ENCODE assay signal across 8 mouse cellular contexts in the genomic region with DNA sequence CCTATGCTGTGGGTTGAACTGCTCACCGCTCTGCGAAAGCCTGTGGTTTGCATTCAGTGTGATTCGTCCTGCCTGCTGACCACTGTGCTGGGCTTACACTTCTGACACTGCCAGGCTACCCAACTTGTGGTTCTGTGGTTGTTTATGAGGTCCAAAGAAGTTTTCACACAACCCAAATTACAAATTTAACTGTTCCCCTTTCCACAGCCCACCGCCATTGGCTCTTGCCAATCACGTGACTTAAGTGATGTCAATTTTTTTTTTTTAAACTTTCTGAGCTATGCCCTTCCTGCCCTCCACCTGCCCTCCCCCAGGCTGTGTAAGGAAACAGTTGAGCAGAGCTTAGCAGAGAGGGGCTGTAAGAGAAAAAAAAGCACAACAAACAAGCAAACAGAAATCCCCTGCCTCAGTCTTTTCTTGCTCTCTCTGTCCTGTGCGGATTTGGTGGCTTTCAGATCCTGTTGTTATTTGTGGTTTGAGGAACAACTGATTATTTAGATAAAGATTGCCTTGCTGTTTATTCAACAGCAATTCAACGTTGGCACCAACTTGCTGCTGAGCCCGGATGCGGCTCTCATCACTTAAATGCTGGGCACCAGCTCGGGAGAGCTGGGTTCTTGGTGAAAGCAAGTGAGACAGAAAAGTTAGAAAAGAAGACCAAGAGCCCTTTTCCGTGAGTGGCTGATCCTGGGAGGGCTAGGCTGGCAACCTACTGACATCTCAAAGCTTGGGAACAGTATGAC. TPM values are rescaled to one million over a fixed set of nuclear protein-coding genes. Genes with fewer than 3 reads are reported as not detected.
DNase-seq lines count a peak whose midpoint lies in the region; ATAC-seq and TF ChIP-seq lines count a peak whose summit lies in the region.

TSS of gene Runx1 (minus strand) at position 242 of the 743 bp plus-strand sequence.

- H3K36me3 ChIP-seq in liver, embryonic 11.5 days (ENCODE audit: control insufficient read depth, insufficient read depth, low read length), result no peaks in the 10 kb centered on the region
- H3K36me3 ChIP-seq in forebrain, postnatal 0 days (ENCODE audit: insufficient read depth), result no peaks in the 10 kb centered on the region

- H3K4me1 ChIP-seq in bone marrow macrophage, adult 2 months (ENCODE audit: control insufficient read depth, insufficient read depth, low read length), result peaks cover 40% of the 10 kb centered on the region
- H3K4me1 ChIP-seq in liver, embryonic 11.5 days (replicated peaks; ENCODE audit: control insufficient read depth, insufficient read depth, low read length), result peaks cover 29% of the 10 kb centered on the region
- no peaks in the 10 kb centered on the region for H3K4me1 ChIP-seq in forebrain, postnatal 0 days (ENCODE audit: insufficient read depth)

- peak within 1 kb of the TSS; percentile 83 for H3K4me3 ChIP-seq in bone marrow macrophage, adult 2 months (ENCODE audit: insufficient read depth, low read length)
- H3K4me3 ChIP-seq in liver, embryonic 11.5 days (ENCODE audit: low read depth, low read length), result peak within 1 kb of the TSS; percentile 68
- H3K4me3 ChIP-seq in forebrain, postnatal 0 days (ENCODE audit: low read depth, low read length), result no peak within 1 kb of the TSS

- TF ChIP-seq CTCF in bone marrow macrophage, adult 2 months (IDR thresholded peaks at IDR 0.05; ENCODE audit: low read depth, low read length), result no peak
- no peak for TF ChIP-seq CTCF in forebrain, postnatal 0 days (IDR thresholded peaks at IDR 0.05; ENCODE audit: low read depth)

- no peaks in the 10 kb centered on the region for H3K9me3 ChIP-seq in liver, embryonic 11.5 days (ENCODE audit: control insufficient read depth, low read length)
- no peaks in the 10 kb centered on the region for H3K9me3 ChIP-seq in forebrain, postnatal 0 days (ENCODE audit: low read length)

- intact Hi-C loops in gastrocnemius, postnatal 36 days (cut with DNase I), result loop anchor here (10.0 kb wide), 2 partner anchors 309 to 629 kb away; no protein-coding TSS in a partner anchor

- ATAC-seq in liver, embryonic 11.5 days (replicated peaks; ENCODE audit: low FRiP score), result peak; percentile 44
- no peak for ATAC-seq in forebrain, postnatal 0 days

- peak within 1 kb of the TSS; percentile 67 for H3K9ac ChIP-seq in liver, embryonic 11.5 days (ENCODE audit: low read depth, low read length)
- H3K9ac ChIP-seq in forebrain, postnatal 0 days, result no peak within 1 kb of the TSS

- peak within 1 kb of the TSS; percentile 90 for H3K27ac ChIP-seq in bone marrow macrophage, adult 2 months (ENCODE audit: insufficient read depth, low read depth, low read length)
- H3K27ac ChIP-seq in liver, embryonic 11.5 days (ENCODE audit: low read depth, low read length), result peak within 1 kb of the TSS; percentile 70
- H3K27ac ChIP-seq in forebrain, postnatal 0 days (ENCODE audit: low read depth, low read length), result no peak within 1 kb of the TSS

- whole genome bisulfite sequencing in liver, embryonic 11.5 days, result 44% methylated on average over 11 of the region's 11 CpGs
- WGBS in forebrain, postnatal 0 days, result 84% methylated on average over 11 of the region's 11 CpGs

- H3K27me3 ChIP-seq in liver, embryonic 11.5 days (replicated peaks; ENCODE audit: control insufficient read depth, insufficient read depth, low read length), result no peaks in the 10 kb centered on the region
- H3K27me3 ChIP-seq in forebrain, postnatal 0 days (ENCODE audit: insufficient read depth, low read length), result no peaks in the 10 kb centered on the region; the same call in 1 of the 2 replicates

- H3K4me2 ChIP-seq in liver, embryonic 11.5 days, result peak within 1 kb of the TSS; percentile 66
- no peak within 1 kb of the TSS for H3K4me2 ChIP-seq in forebrain, postnatal 0 days (ENCODE audit: low read depth)

- peak; percentile 6 to 14 for DNase-seq in kidney, postnatal 36 days
- no peak for DNase-seq in kidney, postnatal 4 days
- DNase-seq in liver, embryonic 11.5 days (ENCODE audit: low spot score), result no peak
- DNase-seq in skeletal muscle tissue, adult 2 months (ENCODE audit: low read depth, low spot score), result peak; percentile 59
- no peak for DNase-seq in cerebellum, adult 11 months
- DNase-seq in forebrain, postnatal 0 days, result no peak
- no peak for DNase-seq in gastrocnemius, postnatal 36 days

- 0 out of 2 replicates have a peak, but pooled peaks have one; percentile 22 for TF ChIP-seq POLR2A in bone marrow macrophage, adult 2 months (IDR thresholded peaks at IDR 0.05; ENCODE audit: borderline replicate concordance, low read depth, low read length)

RNA-seq across cellular contexts. Expression of gene Runx1, which starts in this region (rescaled TPM):
- 86.8 and 103 TPM in 2 replicates for polyA plus RNA-seq in bone marrow macrophage, adult 2 months (2012; ENCODE audit: insufficient read depth, insufficient read length, missing spikeins)
- polyA plus RNA-seq in liver, embryonic 11.5 days (2014; fragmentation: Nextera tagmentation; extraction: Ambion mirVana), result 18.7 and 23.4 TPM in 2 replicates
- 0.85 and 1.2 TPM in 2 replicates for total RNA-seq in forebrain, postnatal 0 days (2014; rRNA removed)
- 0.46 and 0.65 TPM in 2 replicates for polyA plus RNA-seq in forebrain, postnatal 0 days (2015; fragmentation: Nextera tagmentation; extraction: Ambion mirVana)
- total RNA-seq in gastrocnemius, postnatal 36 days (2021), result 1 to 10 TPM; 3.0 to 3.3 TPM

Comparison
In these comparisons a context has a peak if more than half of its experiments do, and no peak if none do; other contexts are left out.
1. RNA of gene Runx1 (polyA plus RNA-seq): 86.8 to 103 TPM in bone marrow macrophage, adult 2 months and 18.7 to 23.4 TPM in liver, embryonic 11.5 days; 0.46 to 0.65 TPM in forebrain, postnatal 0 days; every median in the first group is over 10 times any median in the second.
2. DNase-seq: peak in kidney, postnatal 36 days (2 of 2) and skeletal muscle tissue, adult 2 months (single experiment); none in kidney, postnatal 4 days (0 of 2), liver, embryonic 11.5 days (single experiment), cerebellum, adult 11 months (single experiment), forebrain, postnatal 0 days (single experiment) and gastrocnemius, postnatal 36 days (0 of 2).